In genomic region chr7:71217344-71217743, GRCm38 (mm10) we compare ENCODE assay signal across 20 mouse cellular contexts.
DNase-seq lines count a peak whose midpoint lies in the region; ATAC-seq and TF ChIP-seq lines count a peak whose summit lies in the region.
"Had no signal": no experiment of that assay in that cellular context is flagged by ENCODE, and none has a peak within 500 bp of the region (broad histone marks: within the 10 kb centered on the region; RNA-seq: fewer than 3 reads in every experiment).

No protein-coding gene starts in this region.

- H3K36me3 ChIP-seq in kidney, adult 2 months (ENCODE audit: control insufficient read depth, insufficient read depth, low read length) = no peaks in the 10 kb centered on the region
- no peaks in the 10 kb centered on the region for H3K36me3 ChIP-seq in liver, adult 2 months (ENCODE audit: control insufficient read depth, insufficient read depth, low read length)
- H3K36me3 ChIP-seq in liver, embryonic 11.5 days (ENCODE audit: control insufficient read depth, insufficient read depth, low read length) = no peaks in the 10 kb centered on the region
- no peaks in the 10 kb centered on the region for H3K36me3 ChIP-seq in stomach, embryonic 14.5 days (ENCODE audit: control insufficient read depth, insufficient read depth, low read length)
- H3K36me3 ChIP-seq in stomach, postnatal 0 days (ENCODE audit: control insufficient read depth, insufficient read depth, low read length) = no peaks in the 10 kb centered on the region
- H3K36me3 ChIP-seq: embryonic facial prominence, embryonic 10.5 days; forebrain, embryonic 15.5 days; hindbrain, embryonic 12.5 days; liver, embryonic 12.5 days; midbrain, embryonic 15.5 days; neural tube, embryonic 13.5 days had no signal

- 83% methylated on average over 7 of the region's 7 CpGs for WGBS in kidney, adult 2 months
- 85% methylated on average over 7 of the region's 7 CpGs for WGBS in liver, adult 2 months
- WGBS in liver, embryonic 11.5 days = 74% methylated on average over 7 of the region's 7 CpGs
- WGBS in stomach, embryonic 14.5 days = 51% methylated on average over 7 of the region's 7 CpGs
- 64% methylated on average over 7 of the region's 7 CpGs for WGBS in stomach, postnatal 0 days

- no peaks in the 10 kb centered on the region for H3K27me3 ChIP-seq in kidney, adult 2 months (replicated peaks; ENCODE audit: control insufficient read depth, insufficient read depth, low read length)
- no peaks in the 10 kb centered on the region for H3K27me3 ChIP-seq in liver, adult 2 months (ENCODE audit: control insufficient read depth, insufficient read depth, low read length)
- H3K27me3 ChIP-seq in liver, embryonic 11.5 days (replicated peaks; ENCODE audit: control insufficient read depth, insufficient read depth, low read length) = no peaks in the 10 kb centered on the region
- H3K27me3 ChIP-seq in stomach, embryonic 14.5 days (ENCODE audit: control insufficient read depth, insufficient read depth, low read length) = no peaks in the 10 kb centered on the region
- H3K27me3 ChIP-seq in stomach, postnatal 0 days (ENCODE audit: control insufficient read depth, insufficient read depth, low read length) = no peaks in the 10 kb centered on the region
- H3K27me3 ChIP-seq: forebrain, embryonic 15.5 days; hindbrain, embryonic 12.5 days; liver, embryonic 12.5 days; midbrain, embryonic 15.5 days; neural tube, embryonic 13.5 days had no signal

- no peak for ATAC-seq in liver, embryonic 11.5 days (replicated peaks; ENCODE audit: low FRiP score)
- ATAC-seq in stomach, embryonic 14.5 days (ENCODE audit: insufficient number of reproducible peaks, insufficient read depth, low FRiP score, low read depth) = no peak
- ATAC-seq in stomach, postnatal 0 days (ENCODE audit: low FRiP score, low TSS enrichment) = no peak
- ATAC-seq: forebrain, embryonic 15.5 days; intestine, postnatal 0 days; liver, embryonic 12.5 days; midbrain, embryonic 15.5 days had no signal

- no peak overlapping the region for H3K4me2 ChIP-seq in liver, embryonic 11.5 days
- H3K4me2 ChIP-seq in stomach, embryonic 14.5 days (replicated peaks; ENCODE audit: low read depth, low read length) = no peak overlapping the region
- H3K4me2 ChIP-seq in stomach, postnatal 0 days (replicated peaks; ENCODE audit: low read depth) = no peak overlapping the region
- H3K4me2 ChIP-seq: forebrain, embryonic 15.5 days; hindbrain, embryonic 12.5 days; liver, embryonic 12.5 days; midbrain, embryonic 15.5 days; neural tube, embryonic 13.5 days had no signal

- TF ChIP-seq EP300 in stomach, postnatal 0 days (optimal IDR thresholded peaks at IDR 0.05) = no peak

- H3K9me3 ChIP-seq in liver, embryonic 11.5 days (ENCODE audit: control insufficient read depth, low read length) = no peaks in the 10 kb centered on the region
- H3K9me3 ChIP-seq in stomach, embryonic 14.5 days (ENCODE audit: control insufficient read depth, low read depth, low read length) = no peaks in the 10 kb centered on the region
- no peaks in the 10 kb centered on the region for H3K9me3 ChIP-seq in stomach, postnatal 0 days (ENCODE audit: control insufficient read depth, low read length)
- H3K9me3 ChIP-seq: embryonic facial prominence, embryonic 10.5 days; forebrain, embryonic 15.5 days; hindbrain, embryonic 12.5 days; liver, embryonic 12.5 days; midbrain, embryonic 15.5 days; neural tube, embryonic 13.5 days had no signal

- TF ChIP-seq CTCF in kidney, adult 2 months (conservative IDR thresholded peaks at IDR 0.05; ENCODE audit: insufficient read depth, insufficient read length, low read depth, low read length) = no peak
- TF ChIP-seq CTCF in liver, adult 2 months (IDR thresholded peaks at IDR 0.05; ENCODE audit: low read depth, low read length) = no peak
- no peak for TF ChIP-seq CTCF in stomach, postnatal 0 days (IDR thresholded peaks at IDR 0.05; ENCODE audit: low read depth)

- H3K79me2 ChIP-seq in liver, adult 2 months (ENCODE audit: control insufficient read depth, insufficient read depth, low read length) = no peaks in the 10 kb centered on the region

- H3K4me1 ChIP-seq in kidney, adult 2 months (ENCODE audit: control insufficient read depth, insufficient read depth, low read length) = no peaks in the 10 kb centered on the region; the same call in 1 of the 2 replicates
- peaks cover 4% of the 10 kb centered on the region; the same call in 1 of the 2 replicates for H3K4me1 ChIP-seq in liver, adult 2 months (ENCODE audit: control insufficient read depth, insufficient read depth, low read length)
- no peaks in the 10 kb centered on the region for H3K4me1 ChIP-seq in liver, embryonic 11.5 days (replicated peaks; ENCODE audit: control insufficient read depth, insufficient read depth, low read length)
- peaks cover 11% of the 10 kb centered on the region for H3K4me1 ChIP-seq in stomach, embryonic 14.5 days (ENCODE audit: control insufficient read depth, insufficient read depth, low read length)
- H3K4me1 ChIP-seq in stomach, postnatal 0 days (replicated peaks; ENCODE audit: control insufficient read depth, insufficient read depth) = no peaks in the 10 kb centered on the region
- H3K4me1 ChIP-seq: embryonic facial prominence, embryonic 10.5 days; forebrain, embryonic 15.5 days; hindbrain, embryonic 12.5 days; liver, embryonic 12.5 days; midbrain, embryonic 15.5 days had no signal

- no peak for TF ChIP-seq POLR2A in kidney, adult 2 months (IDR thresholded peaks at IDR 0.05; ENCODE audit: low read depth, low read length)
- TF ChIP-seq POLR2A in liver, adult 2 months (IDR thresholded peaks at IDR 0.05; ENCODE audit: extremely low read depth, insufficient read depth, low read length) = no peak

- H3K9ac ChIP-seq in liver, adult 2 months (ENCODE audit: low read depth, low read length) = no peak overlapping the region
- H3K9ac ChIP-seq in liver, embryonic 11.5 days (ENCODE audit: low read depth, low read length) = no peak overlapping the region
- H3K9ac ChIP-seq in stomach, embryonic 14.5 days (replicated peaks; ENCODE audit: low read depth, low read length) = no peak overlapping the region
- H3K9ac ChIP-seq in stomach, postnatal 0 days (ENCODE audit: low read length) = no peak overlapping the region
- H3K9ac ChIP-seq: forebrain, embryonic 15.5 days; hindbrain, embryonic 12.5 days; liver, embryonic 12.5 days; midbrain, embryonic 15.5 days; neural tube, embryonic 13.5 days had no signal

- peak overlapping the region; percentile 87 for H3K27ac ChIP-seq in kidney, adult 2 months (ENCODE audit: insufficient read depth, low read depth, low read length)
- 0 out of 2 replicates have a peak overlapping the region, but pooled peaks have one; percentile 34 for H3K27ac ChIP-seq in liver, adult 2 months (replicated peaks; ENCODE audit: insufficient read depth, low read depth, low read length)
- no peak overlapping the region for H3K27ac ChIP-seq in liver, embryonic 11.5 days (ENCODE audit: low read depth, low read length)
- H3K27ac ChIP-seq in stomach, embryonic 14.5 days (ENCODE audit: low read length) = peak overlapping the region; percentile 66; the same call in 1 of the 2 replicates
- no peak overlapping the region for H3K27ac ChIP-seq in stomach, postnatal 0 days (replicated peaks)
- H3K27ac ChIP-seq: embryonic facial prominence, embryonic 10.5 days; forebrain, embryonic 15.5 days; hindbrain, embryonic 12.5 days; liver, embryonic 12.5 days; midbrain, embryonic 15.5 days; neural tube, embryonic 13.5 days had no signal

- DNase-seq in kidney, adult 2 months = peak; percentile 48
- no peak for DNase-seq in kidney, adult 9 months
- no peak for DNase-seq in liver, adult 2 months (ENCODE audit: extremely low read depth, low read depth, low spot score)
- no peak for DNase-seq in liver, embryonic 11.5 days (ENCODE audit: low spot score)
- no peak for DNase-seq in stomach, postnatal 0 days (ENCODE audit: low spot score)
- no peak for DNase-seq in adrenal gland, adult 2 months
- DNase-seq: cerebellum, adult 11-12 months; gastrocnemius, postnatal 14 days; layer of hippocampus, postnatal 36 days; thymus, adult 2 months; thymus, postnatal 4 days had no signal

- no peak overlapping the region for H3K4me3 ChIP-seq in kidney, adult 2 months (ENCODE audit: insufficient read depth, low read depth, low read length)
- no peak overlapping the region for H3K4me3 ChIP-seq in liver, adult 2 months (ENCODE audit: insufficient read depth, low read depth, low read length)
- H3K4me3 ChIP-seq in liver, embryonic 11.5 days (ENCODE audit: low read depth, low read length) = no peak overlapping the region
- no peak overlapping the region for H3K4me3 ChIP-seq in stomach, embryonic 14.5 days (ENCODE audit: low read depth, low read length)
- no peak overlapping the region for H3K4me3 ChIP-seq in stomach, postnatal 0 days (ENCODE audit: low read depth, low read length)
- H3K4me3 ChIP-seq: embryonic facial prominence, embryonic 10.5 days; forebrain, embryonic 15.5 days; hindbrain, embryonic 12.5 days; liver, embryonic 12.5 days; midbrain, embryonic 15.5 days; myocyte; neural tube, embryonic 13.5 days had no signal

Comparison
In these comparisons a context has a peak if more than half of its experiments do, and no peak if none do; other contexts are left out.
1. H3K27ac ChIP-seq: peak in kidney, adult 2 months (single experiment), liver, adult 2 months (single experiment) and stomach, embryonic 14.5 days (single experiment); none in liver, embryonic 11.5 days (single experiment) and stomach, postnatal 0 days (single experiment).